Mouse (Mus musculus): ENCODE results near the gene Larp4. TPM values are rescaled to one million over a fixed set of nuclear protein-coding genes. Genes with fewer than 3 reads are reported as not detected.
"Not testable (repeated sequence)": the region's sequence is repeated elsewhere in the genome, so short reads cannot be mapped to it uniquely, and the experiment has no call there.

The Larp4 gene
- polyA plus RNA-seq, 1 experiment, result 26.4 TPM

DNA sequence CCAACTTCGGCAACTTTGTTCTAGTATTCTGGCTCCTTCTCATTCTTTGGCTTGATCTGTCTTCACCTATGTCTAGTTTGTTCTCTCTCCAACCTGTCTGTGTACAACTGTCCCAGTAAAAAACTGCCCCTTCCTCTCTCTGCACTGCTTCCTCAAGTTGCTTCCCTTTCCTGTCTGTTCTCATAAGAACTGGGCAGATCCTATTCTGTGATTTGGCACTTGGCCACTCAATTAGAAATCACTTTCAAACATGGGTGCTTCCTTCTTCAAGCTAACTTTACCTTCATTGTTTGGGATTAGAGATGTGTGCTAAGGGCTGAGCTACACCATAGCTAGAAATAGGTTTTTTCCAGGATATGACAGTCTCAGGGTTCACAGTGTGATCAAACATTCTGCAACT is 741 bp downstream of the Larp4 start:
- Histone ChIP-seq H3K4me1 (ENCODE audit: control insufficient read depth, insufficient read depth, low read length) (peaks cover 36% of the 10 kb centered on the region), H3K4me3 (ENCODE audit: insufficient read depth, low read length) (peak overlapping the region; percentile 4; the same call in 1 of the 2 replicates), H3K27ac (ENCODE audit: insufficient read depth, low read depth, low read length) (peak overlapping the region; percentile 72)
- TF ChIP-seq POLR2A (IDR thresholded peaks at IDR 0.05; ENCODE audit: borderline replicate concordance, low read depth, low read length), result no peak
- no peak for TF ChIP-seq CTCF (IDR thresholded peaks at IDR 0.05; ENCODE audit: low read depth, low read length)

DNA sequence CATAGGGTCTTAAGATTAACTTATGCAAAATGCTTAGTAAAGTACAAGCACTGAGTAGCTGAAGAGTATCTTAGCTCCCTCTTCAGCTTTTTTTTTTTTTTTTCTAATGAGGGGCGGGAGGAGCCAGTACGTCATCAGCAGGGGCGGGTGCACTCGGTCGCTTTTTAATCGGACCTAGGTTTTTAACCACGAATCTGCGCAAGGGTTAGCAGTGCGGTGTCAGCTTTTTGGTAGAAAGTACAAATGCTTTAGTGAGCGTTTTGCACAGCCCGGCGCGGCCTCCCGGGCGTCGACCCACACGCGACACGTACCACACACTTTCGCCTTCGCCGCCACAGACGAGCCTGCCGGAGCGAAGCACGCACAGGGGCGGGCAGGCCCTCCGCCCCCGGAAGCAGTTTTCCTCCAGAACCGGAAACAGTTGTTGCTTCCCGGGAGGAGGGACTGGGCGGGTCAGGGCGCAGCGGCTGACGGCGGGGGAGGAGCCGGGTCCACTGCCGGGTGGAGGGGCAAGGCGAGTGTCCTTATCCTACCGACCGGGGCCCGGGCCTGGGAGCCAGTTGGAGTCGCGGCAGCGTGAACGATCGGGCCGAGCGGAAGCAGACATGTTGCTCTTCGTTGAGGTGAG is 2.6 kb downstream of the Larp4 start:
- peak overlapping the region; percentile 93 for H3K4me3 ChIP-seq (ENCODE audit: insufficient read depth, low read length)
- H3K27ac ChIP-seq (ENCODE audit: insufficient read depth, low read depth, low read length), result peak overlapping the region; percentile 98
- no peak for TF ChIP-seq POLR2A (IDR thresholded peaks at IDR 0.05; ENCODE audit: borderline replicate concordance, low read depth, low read length)
- peaks cover 30% of the 10 kb centered on the region for H3K4me1 ChIP-seq (ENCODE audit: control insufficient read depth, insufficient read depth, low read length)

DNA sequence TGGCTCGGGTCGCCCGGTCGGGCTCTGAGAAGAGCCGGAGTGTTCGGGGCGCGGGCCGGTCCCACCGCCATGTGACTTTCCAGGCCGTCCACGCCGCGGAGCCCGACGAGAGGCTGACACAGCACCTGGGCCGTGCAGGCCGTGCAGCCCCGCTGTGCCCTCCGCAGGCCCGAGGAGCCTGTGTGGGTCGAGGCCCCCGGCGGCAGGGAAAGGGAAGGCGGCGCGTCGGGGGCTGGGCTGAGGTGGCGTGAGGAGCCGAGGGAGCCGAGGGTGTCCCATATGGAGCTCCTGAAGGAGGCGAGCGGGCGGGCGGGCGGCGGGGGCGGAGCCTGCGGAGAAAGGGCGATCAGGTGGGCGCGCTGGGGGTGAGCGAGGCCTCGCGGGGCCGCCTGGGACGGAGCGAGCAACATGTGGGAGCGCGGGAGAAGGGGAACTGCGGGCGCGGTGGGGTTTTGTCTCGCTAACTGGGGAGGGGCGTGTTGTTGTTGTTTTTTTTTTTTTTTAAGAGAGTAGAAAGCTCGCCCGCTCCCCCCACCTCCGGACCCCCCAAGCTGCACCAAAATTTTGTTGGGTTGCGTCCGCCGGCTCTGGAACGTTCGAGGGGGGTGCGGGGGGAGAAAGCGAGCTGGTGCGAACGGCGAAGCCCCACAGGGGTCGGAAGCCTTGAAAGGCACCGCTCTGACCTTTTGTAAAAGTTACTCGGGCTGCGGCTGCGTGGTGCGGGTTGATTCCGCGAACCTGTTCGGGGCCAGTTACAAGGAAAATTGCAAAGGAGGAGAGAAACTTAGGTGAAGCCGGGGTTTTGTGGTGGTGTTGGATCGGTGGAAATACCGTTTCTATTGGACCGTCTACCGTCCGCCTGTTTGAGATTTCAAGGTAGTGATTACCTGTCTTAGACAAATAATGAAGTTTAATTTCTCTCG is 3.4 kb downstream of the Larp4 start:
- peaks cover 30% of the 10 kb centered on the region for H3K4me1 ChIP-seq (ENCODE audit: control insufficient read depth, insufficient read depth, low read length)
- peak overlapping the region; percentile 93 for H3K4me3 ChIP-seq (ENCODE audit: insufficient read depth, low read length)
- TF ChIP-seq CTCF (IDR thresholded peaks at IDR 0.05; ENCODE audit: low read depth, low read length), result no peak
- TF ChIP-seq POLR2A (IDR thresholded peaks at IDR 0.05; ENCODE audit: borderline replicate concordance, low read depth, low read length), result no peak
- peak overlapping the region; percentile 85 for H3K27ac ChIP-seq (ENCODE audit: insufficient read depth, low read depth, low read length)

DNA sequence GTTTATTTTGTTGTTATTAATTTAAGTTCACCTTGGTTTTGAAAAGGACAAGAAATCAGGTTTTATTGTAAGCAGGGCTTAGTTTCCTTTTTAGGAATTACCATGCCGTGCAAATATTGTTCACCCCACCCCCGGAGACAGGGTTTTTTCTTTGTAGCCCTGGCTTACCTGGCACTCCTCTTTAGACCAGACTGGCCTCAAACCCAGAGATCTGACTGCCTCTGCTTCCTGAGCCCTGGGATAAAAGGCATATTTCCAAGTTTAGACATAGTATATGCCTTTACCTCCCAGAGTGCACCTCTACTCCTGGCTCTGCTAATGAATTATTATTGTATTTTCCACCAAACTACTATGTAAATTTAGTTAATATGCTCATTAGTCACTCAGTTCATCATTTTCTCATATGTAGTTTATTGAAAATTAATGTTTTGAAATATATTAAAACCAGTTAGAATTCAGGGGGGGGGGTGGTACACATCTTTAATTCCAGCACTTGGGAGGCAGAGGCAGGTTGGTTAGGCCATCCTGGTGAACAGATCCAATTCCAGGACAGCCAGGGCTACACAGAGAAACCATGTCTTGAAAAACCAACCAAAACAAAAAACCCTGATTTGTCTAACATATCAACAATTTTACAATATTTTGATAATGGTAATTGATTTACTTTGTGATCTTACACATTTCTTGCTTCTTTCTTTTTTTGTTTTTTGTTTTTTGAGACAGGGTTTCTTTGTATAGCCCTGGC is 4.8 kb downstream of the Larp4 start:
- peaks cover 23% of the 10 kb centered on the region for H3K4me1 ChIP-seq (ENCODE audit: control insufficient read depth, insufficient read depth, low read length)

GRCm38 (mm10) chr15:99976121-99976520 is 6.3 kb downstream of the Larp4 start:
- H3K4me1 ChIP-seq (ENCODE audit: control insufficient read depth, insufficient read depth, low read length), result peaks cover 12% of the 10 kb centered on the region
- H3K27ac ChIP-seq (ENCODE audit: insufficient read depth, low read depth, low read length); H3K4me3 ChIP-seq (ENCODE audit: insufficient read depth, low read length): not testable (repeated sequence)

More for the DNA sequence above, 4.8 kb downstream of the Larp4 start:
- H3K4me3 ChIP-seq (ENCODE audit: insufficient read depth, low read length), result peak overlapping the region; percentile 30; the same call in 1 of the 2 replicates
- TF ChIP-seq POLR2A (IDR thresholded peaks at IDR 0.05; ENCODE audit: borderline replicate concordance, low read depth, low read length), result no peak
- TF ChIP-seq CTCF (IDR thresholded peaks at IDR 0.05; ENCODE audit: low read depth, low read length), result no peak
- no peak overlapping the region for H3K27ac ChIP-seq (ENCODE audit: insufficient read depth, low read depth, low read length)

- Histone ChIP-seq H3K4me1 (ENCODE audit: control insufficient read depth, insufficient read depth, low read length) (peaks cover 10% of the 10 kb centered on the region), H3K27ac (ENCODE audit: insufficient read depth, low read depth, low read length) (no peak overlapping the region), H3K4me3 (ENCODE audit: insufficient read depth, low read length) (no peak overlapping the region)
- TF ChIP-seq POLR2A (IDR thresholded peaks at IDR 0.05; ENCODE audit: borderline replicate concordance, low read depth, low read length) (no peak), CTCF (IDR thresholded peaks at IDR 0.05; ENCODE audit: low read depth, low read length) (no peak)
Observed at GRCm38 (mm10) chr15:99979266-99979665, 9.4 kb downstream of the Larp4 start.

DNA sequence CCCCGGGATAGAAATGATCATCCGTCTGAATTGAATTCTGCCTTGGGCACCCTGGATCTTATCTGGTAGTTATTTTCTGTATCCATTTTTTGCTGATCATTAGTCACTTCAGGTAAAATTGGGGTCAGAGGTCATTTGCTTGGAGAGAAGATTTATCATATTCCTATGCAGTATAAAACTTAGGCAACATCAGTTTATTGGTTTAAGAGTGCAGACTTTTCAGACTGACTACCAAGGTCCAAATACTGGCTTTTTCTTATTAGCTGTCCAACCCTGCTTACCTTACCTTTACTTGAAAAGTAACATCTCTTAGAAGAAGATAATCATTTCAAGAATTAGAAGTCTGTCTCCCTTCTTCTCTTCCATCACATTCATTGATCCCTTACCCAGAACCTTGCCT is 9.8 kb downstream of the Larp4 start:
- Histone ChIP-seq H3K4me3 (ENCODE audit: insufficient read depth, low read length) (no peak overlapping the region), H3K4me1 (ENCODE audit: control insufficient read depth, insufficient read depth, low read length) (peaks cover 7% of the 10 kb centered on the region), H3K27ac (ENCODE audit: insufficient read depth, low read depth, low read length) (no peak overlapping the region)
- no peak for TF ChIP-seq CTCF (IDR thresholded peaks at IDR 0.05; ENCODE audit: low read depth, low read length)
- no peak for TF ChIP-seq POLR2A (IDR thresholded peaks at IDR 0.05; ENCODE audit: borderline replicate concordance, low read depth, low read length)

GRCm38 (mm10) chr15:99993100-99993499 is 23.2 kb downstream of the Larp4 start:
- H3K4me3 ChIP-seq (ENCODE audit: insufficient read depth, low read length), result no peak overlapping the region
- H3K4me1 ChIP-seq (ENCODE audit: control insufficient read depth, insufficient read depth, low read length), result 0 out of 2 replicates have a peak, but pooled peaks cover under 1% of the 10 kb centered on the region
- TF ChIP-seq CTCF (IDR thresholded peaks at IDR 0.05; ENCODE audit: low read depth, low read length), result no peak
- TF ChIP-seq POLR2A (IDR thresholded peaks at IDR 0.05; ENCODE audit: borderline replicate concordance, low read depth, low read length), result no peak

GRCm38 (mm10) chr15:99997114-99997804 is 27.4 kb downstream of the Larp4 start:
- H3K27ac ChIP-seq (ENCODE audit: insufficient read depth, low read depth, low read length), result no peak overlapping the region
- peaks cover 6% of the 10 kb centered on the region for H3K4me1 ChIP-seq (ENCODE audit: control insufficient read depth, insufficient read depth, low read length)
- TF ChIP-seq POLR2A (IDR thresholded peaks at IDR 0.05; ENCODE audit: borderline replicate concordance, low read depth, low read length) (no peak), CTCF (IDR thresholded peaks at IDR 0.05; ENCODE audit: low read depth, low read length) (no peak)
- H3K4me3 ChIP-seq (ENCODE audit: insufficient read depth, low read length), result no peak overlapping the region

More at GRCm38 (mm10) chr15:99993100-99993499, 23.2 kb downstream of the Larp4 start:
- H3K27ac ChIP-seq (ENCODE audit: insufficient read depth, low read depth, low read length), result no peak overlapping the region

Measured in bone marrow macrophage, adult 2 months (primary cell).